8 mouse cellular contexts compared by ENCODE assay signal in the genomic region with DNA sequence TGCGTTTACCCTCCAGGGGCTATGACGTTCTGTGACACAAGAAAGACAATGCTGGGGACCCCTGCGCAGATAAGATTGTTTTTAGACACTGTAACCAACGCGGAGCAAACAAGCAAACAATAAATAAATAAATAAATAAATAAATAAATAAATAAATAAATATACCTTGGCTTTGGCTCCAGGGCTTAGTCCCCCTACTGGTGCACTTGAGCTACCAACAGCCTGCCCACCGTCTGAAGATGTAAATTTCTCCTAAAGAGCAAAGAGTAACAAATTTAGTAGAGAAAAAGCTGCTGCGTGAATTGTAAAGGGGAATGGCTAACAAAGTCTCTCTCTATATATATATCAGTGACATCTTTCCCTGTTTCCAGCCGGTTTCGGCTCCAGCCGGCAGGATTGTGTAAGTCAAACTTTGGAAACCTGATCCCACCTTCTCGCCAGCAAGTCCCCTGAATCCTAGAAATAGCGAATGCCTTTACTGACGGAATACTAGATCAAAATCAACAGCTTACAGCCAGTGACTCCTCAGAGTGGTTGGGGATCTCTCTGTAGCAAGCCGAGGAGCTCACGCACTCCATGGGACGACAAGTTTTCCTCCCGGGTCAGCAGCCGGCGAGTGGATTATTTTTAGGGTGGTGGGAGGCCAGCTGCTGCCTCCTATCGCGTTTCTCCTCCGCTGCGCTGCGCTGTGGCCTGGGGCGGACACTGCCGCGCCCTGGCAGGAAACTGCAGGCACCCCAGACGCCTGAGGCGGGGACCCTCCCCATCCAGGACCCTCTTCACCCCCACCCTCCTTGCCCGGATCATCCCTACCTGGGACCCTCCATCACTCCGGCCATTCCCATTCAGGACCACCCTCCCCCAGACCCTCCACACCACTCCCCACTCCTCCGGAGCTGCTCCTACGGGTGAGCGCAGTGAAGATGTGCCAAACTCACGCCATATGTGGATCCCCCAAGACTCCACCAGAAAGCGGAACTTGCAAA. TPM values are rescaled to one million over a fixed set of nuclear protein-coding genes. Genes with fewer than 3 reads are reported as not detected.
DNase-seq lines count a peak whose midpoint lies in the region; ATAC-seq lines count a peak whose summit lies in the region.

TSS of gene Abcc9 (minus strand) at position 664 of the 986 bp plus-strand sequence.

- peak; percentile 73 for ATAC-seq in intestine, embryonic 15.5 days

- no peaks in the 10 kb centered on the region for H3K36me3 ChIP-seq in intestine, embryonic 15.5 days

- H3K9me3 ChIP-seq in intestine, embryonic 15.5 days = no peaks in the 10 kb centered on the region

- peak within 1 kb of the TSS; percentile 75 for H3K27ac ChIP-seq in intestine, embryonic 15.5 days

- peak within 1 kb of the TSS; percentile 56 for H3K9ac ChIP-seq in intestine, embryonic 15.5 days

- peak within 1 kb of the TSS; percentile 40 for H3K4me3 ChIP-seq in intestine, embryonic 15.5 days (replicated peaks)

- DNase-seq in adrenal gland, postnatal 10 days = peak; percentile 39
- DNase-seq in embryo, embryonic 11.5 days (ENCODE audit: low read depth, low spot score) = peak; percentile 20
- DNase-seq in heart, adult 18-20 months = peak; percentile 63 to 74
- DNase-seq in lung, postnatal 4 days = peak; percentile 33 to 44
- peak; percentile 51 for DNase-seq in testis, postnatal 10 days (ENCODE audit: low spot score)
- DNase-seq in MN1 (ENCODE audit: low spot score) = no peak
- no peak for DNase-seq in thymus, adult 18-20 months

- peaks cover 6% of the 10 kb centered on the region; the same call in 1 of the 2 replicates for H3K4me1 ChIP-seq in intestine, embryonic 15.5 days (replicated peaks)

- peak within 1 kb of the TSS; percentile 78 for H3K4me2 ChIP-seq in intestine, embryonic 15.5 days (replicated peaks)

- H3K27me3 ChIP-seq in intestine, embryonic 15.5 days (replicated peaks) = no peaks in the 10 kb centered on the region

- 6% methylated on average over 36 of the region's 36 CpGs for WGBS in intestine, embryonic 15.5 days

RNA-seq across cellular contexts. Expression of gene Abcc9, which starts in this region (rescaled TPM):
- 10 to 100 TPM; 36.0 to 43.2 TPM for total RNA-seq in adrenal gland, postnatal 10 days (2021)
- 100 to 1,000 TPM; 236 to 257 TPM for total RNA-seq in heart, adult 18-20 months (2021)
- polyA plus RNA-seq in intestine, embryonic 15.5 days (2015; fragmentation: Nextera tagmentation; extraction: Ambion mirVana) = 9.6 and 10.0 TPM in 2 replicates

Comparison
In these comparisons a context has a peak if more than half of its experiments do, and no peak if none do; other contexts are left out.
1. RNA of gene Abcc9 (total RNA-seq): 236 to 257 TPM in heart, adult 18-20 months; 36.0 to 43.2 TPM in adrenal gland, postnatal 10 days; every median in the first group is over 4 times any median in the second.
2. DNase-seq: peak in adrenal gland, postnatal 10 days (single experiment), embryo, embryonic 11.5 days (single experiment), heart, adult 18-20 months (2 of 2), lung, postnatal 4 days (2 of 2) and testis, postnatal 10 days (single experiment); none in MN1 (single experiment) and thymus, adult 18-20 months (0 of 2).